Mouse (Mus musculus) neural tube, embryonic 15.5 days (tissue): ENCODE measurements around the gene Gabrb3. TPM values are rescaled to one million over a fixed set of nuclear protein-coding genes. Genes with fewer than 3 reads are reported as not detected.
A peak's percentile ranks its signal among the peaks of the same experiment; 100 is the strongest.

Experiments used
- ATAC-seq: fragments of 200-750 bp; cut with Nextera tagmentation; 2 replicates; pipeline ENCODE4 v1.8.0; 2017; ENCODE audit warnings: mild to moderate bottlenecking, moderate TSS enrichment, moderate library complexity; ENCODE audit not compliant: low FRiP score
- H3K27ac ChIP-seq: fragments of 300-500 bp; sonication (generic); replicated peaks from 2 replicates; pipeline ENCODE4 v1.5.1; 2015; ENCODE audit warnings: mild to moderate bottlenecking, inconsistent platforms
- H3K27me3 ChIP-seq: fragments of 300-500 bp; sonication (generic); replicated peaks from 2 replicates; pipeline ENCODE4 v1.6.1; 2015; ENCODE audit warnings: inconsistent platforms
- H3K36me3 ChIP-seq: fragments of 300-500 bp; sonication (generic); 2 replicates; pipeline ENCODE4 v1.6.1; 2015; ENCODE audit warnings: inconsistent platforms
- H3K4me1 ChIP-seq: fragments of 300-500 bp; sonication (generic); 2 replicates; pipeline ENCODE4 v1.6.1; 2015; ENCODE audit warnings: inconsistent platforms
- H3K4me2 ChIP-seq: fragments of 300-500 bp; sonication (generic); 2 replicates; pipeline ENCODE4 v1.6.1; 2015; ENCODE audit warnings: inconsistent platforms, mild to moderate bottlenecking, moderate library complexity
- H3K4me3 ChIP-seq: fragments of 300-500 bp; sonication (generic); replicated peaks from 2 replicates; pipeline ENCODE4 v1.5.1; 2015; ENCODE audit warnings: mild to moderate bottlenecking, inconsistent platforms
- H3K9ac ChIP-seq: fragments of 300-500 bp; sonication (generic); replicated peaks from 2 replicates; pipeline ENCODE4 v1.6.1; 2015; ENCODE audit warnings: mild to moderate bottlenecking, inconsistent platforms
- H3K9me3 ChIP-seq: fragments of 300-500 bp; sonication (generic); replicated peaks from 2 replicates; pipeline ENCODE4 v1.6.1; 2016; ENCODE audit warnings: inconsistent platforms
- WGBS: fragments of 180-500 bp; shearing (Covaris S2); methylation state at CpG from one replicate; pipeline ENCODE4 v1.1.7; 2015; ENCODE audit warnings: mixed read lengths; 5-methylcytosine and 5-hydroxymethylcytosine counted together
- polyA plus RNA-seq: library from polyadenylated mRNA; unstranded; fragments of >200 nt; fragmentation: Nextera tagmentation; extraction: Ambion mirVana; gene quantifications from 2 replicates; pipeline ENCODE4 v1.2.1, GENCODE M21; 2015

The Gabrb3 gene
- 53.7 and 59.1 TPM in 2 replicates for polyA plus RNA-seq

DNA sequence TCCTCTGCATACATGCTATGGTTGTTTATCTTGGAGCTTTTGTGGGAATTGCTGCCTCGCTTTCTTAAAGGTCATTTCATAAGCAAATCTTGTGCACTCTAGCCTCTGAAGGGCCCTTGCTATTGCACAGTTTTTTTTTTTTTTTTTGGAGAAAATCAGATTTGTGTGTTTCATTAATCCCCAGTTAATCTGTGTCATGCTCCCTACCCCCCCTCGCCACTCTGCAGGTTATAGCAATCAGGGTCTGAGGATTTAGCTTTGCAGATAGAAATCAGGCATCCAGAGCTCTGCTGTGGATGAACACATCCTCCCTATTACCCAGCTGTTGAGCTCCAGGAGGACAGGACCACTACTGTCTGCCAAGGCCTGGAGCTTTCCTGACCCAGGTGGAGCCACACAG lies at the start of gene Gabrb3:
Gene Gabrb3, plus strand, starts transcription at position 301 of the 400 bp plus-strand sequence.
- WGBS: 85% methylated on average over 2 of the region's 2 CpGs
- no peak within 1 kb of the TSS for H3K4me2 ChIP-seq
- no peaks in the 10 kb centered on the region for H3K9me3 ChIP-seq
- H3K27me3 ChIP-seq: no peaks in the 10 kb centered on the region
- no peaks in the 10 kb centered on the region for H3K4me1 ChIP-seq
- H3K27ac ChIP-seq: no peak within 1 kb of the TSS
- H3K4me3 ChIP-seq: no peak within 1 kb of the TSS
- H3K36me3 ChIP-seq: no peaks in the 10 kb centered on the region
- no peak within 1 kb of the TSS for H3K9ac ChIP-seq
- ATAC-seq: no peak

DNA sequence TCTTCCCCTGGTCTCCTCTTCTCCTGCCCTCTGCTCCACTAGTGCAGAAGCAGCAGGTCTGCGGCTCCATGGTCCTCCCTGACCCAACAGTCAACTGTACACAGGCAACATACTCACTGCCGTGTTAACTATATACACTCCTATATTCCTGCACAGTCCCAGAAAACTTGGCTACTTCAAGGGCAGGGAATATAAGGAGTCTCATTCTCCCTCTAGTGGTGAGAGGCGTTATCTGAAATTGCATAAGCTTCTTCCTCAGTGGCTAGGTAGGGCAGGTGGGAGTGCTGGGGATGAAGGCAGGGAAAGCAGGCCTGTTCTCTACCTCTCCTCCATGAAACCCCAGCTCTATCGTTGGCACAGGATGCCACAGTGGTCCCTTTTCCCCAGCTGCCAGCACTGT lies 35.4 kb upstream of the Gabrb3 start:
- 26% methylated on average over 4 of the region's 4 CpGs for WGBS
- H3K27me3 ChIP-seq: peaks cover 5% of the 10 kb centered on the region; the same call in 1 of the 2 replicates
- peaks cover 10% of the 10 kb centered on the region for H3K4me1 ChIP-seq
- H3K4me2 ChIP-seq: peak overlapping the region; percentile 43
- ATAC-seq: peak; percentile 49
- H3K27ac ChIP-seq: no peak overlapping the region
- H3K9ac ChIP-seq: no peak overlapping the region
- no peaks in the 10 kb centered on the region for H3K36me3 ChIP-seq
- H3K9me3 ChIP-seq: no peaks in the 10 kb centered on the region
- no peak overlapping the region; the same call in 1 of the 2 replicates for H3K4me3 ChIP-seq

DNA sequence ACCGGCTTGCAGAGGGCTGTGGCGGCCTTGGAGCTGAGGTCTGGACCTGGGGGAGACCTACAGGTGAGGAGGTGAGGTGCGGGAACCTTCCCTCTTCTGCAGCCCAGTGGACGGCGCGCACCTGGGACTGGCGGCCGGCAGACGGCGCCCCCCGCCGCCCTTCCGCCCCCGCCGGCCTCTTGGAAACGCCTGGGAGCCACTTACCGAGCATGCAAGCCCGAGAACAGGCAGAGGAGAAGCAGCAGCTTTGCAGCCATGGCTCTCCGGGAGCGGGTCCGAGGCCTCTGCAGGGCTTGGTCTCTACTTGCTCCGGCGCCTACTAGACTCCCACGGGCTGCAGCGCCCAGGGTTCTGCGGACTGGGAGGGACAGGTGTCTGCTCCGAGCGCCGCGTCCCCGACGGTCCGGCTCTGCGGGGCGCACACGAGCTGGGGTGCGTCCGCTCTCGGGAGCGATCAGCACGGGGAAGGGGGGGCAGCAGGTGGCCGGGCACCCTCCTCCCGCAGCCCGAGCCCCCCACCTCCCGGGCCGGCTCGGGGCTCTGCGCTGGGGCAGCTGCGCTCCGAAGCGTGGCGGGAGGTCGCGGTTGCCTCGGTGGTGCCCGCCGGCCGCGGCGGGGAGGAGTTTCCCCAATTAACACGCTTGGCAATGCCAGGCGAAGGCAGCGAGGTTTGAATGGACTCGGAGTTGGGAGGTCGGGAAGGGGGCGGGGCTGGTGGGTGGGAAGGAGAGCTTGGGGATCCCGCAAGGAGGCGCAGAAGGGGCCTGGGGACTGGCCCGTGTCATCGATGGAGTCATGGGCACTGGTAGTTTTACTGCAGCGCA lies 32.8 kb upstream of the Gabrb3 start, which contains the start of gene Gabrg3:
Gene Gabrg3, minus strand, starts transcription at position 672 of the 824 bp plus-strand sequence.
- H3K27ac ChIP-seq: peak within 1 kb of the TSS; percentile 67
- H3K9ac ChIP-seq: peak within 1 kb of the TSS; percentile 79
- H3K36me3 ChIP-seq: no peaks in the 10 kb centered on the region
- H3K4me1 ChIP-seq: peaks cover 10% of the 10 kb centered on the region
- H3K4me3 ChIP-seq: peak within 1 kb of the TSS; percentile 69
- peak within 1 kb of the TSS; percentile 88 for H3K4me2 ChIP-seq
- no peaks in the 10 kb centered on the region for H3K9me3 ChIP-seq
- H3K27me3 ChIP-seq: peaks cover 5% of the 10 kb centered on the region; the same call in 1 of the 2 replicates
- WGBS: under 1% methylated on average over 65 of the region's 71 CpGs
- peak; percentile 86 for ATAC-seq

DNA sequence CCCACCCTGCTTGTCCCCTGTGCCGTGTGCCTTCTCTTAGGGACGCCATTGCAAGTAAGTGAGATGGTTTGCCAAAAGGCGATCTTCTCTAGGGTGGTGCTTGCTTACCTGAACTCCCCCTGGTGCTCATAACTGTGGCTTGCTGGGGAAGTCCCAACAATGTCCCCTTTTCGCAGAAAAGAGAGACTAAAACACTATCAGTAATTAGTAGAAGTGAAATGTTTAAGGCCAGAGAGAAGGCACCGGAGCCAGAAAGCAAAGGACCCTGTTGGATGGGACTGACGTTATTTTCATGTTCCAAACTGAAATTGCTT lies 32.2 kb upstream of the Gabrb3 start:
- peaks cover 5% of the 10 kb centered on the region; the same call in 1 of the 2 replicates for H3K27me3 ChIP-seq
- peaks cover 10% of the 10 kb centered on the region for H3K4me1 ChIP-seq
- no peaks in the 10 kb centered on the region for H3K9me3 ChIP-seq
- H3K9ac ChIP-seq: peak overlapping the region; percentile 79
- no peak for ATAC-seq
- peak overlapping the region; percentile 88 for H3K4me2 ChIP-seq
- WGBS: 14% methylated on average over 6 of the region's 6 CpGs
- H3K36me3 ChIP-seq: no peaks in the 10 kb centered on the region
- peak overlapping the region; percentile 67; the same call in 1 of the 2 replicates for H3K27ac ChIP-seq
- peak overlapping the region; percentile 69 for H3K4me3 ChIP-seq

DNA sequence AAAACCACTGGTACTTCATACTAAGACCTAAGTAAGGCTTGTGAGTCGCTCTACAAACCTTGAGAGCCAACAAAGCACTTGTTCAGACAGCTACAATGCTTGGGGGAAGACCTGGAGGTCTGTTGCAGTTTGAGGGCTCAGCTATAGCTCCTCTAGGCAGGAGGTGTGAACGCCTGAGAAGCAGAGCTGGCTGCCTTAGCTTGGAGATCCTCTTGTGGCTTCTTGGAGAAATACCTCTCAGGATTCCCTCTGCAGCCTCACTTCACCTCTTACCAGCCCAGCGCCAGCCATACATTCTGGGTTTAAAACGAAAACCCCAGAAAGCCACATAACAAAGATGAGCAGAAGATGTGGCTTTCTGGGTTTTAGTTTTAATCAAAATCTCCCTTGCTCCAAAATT lies 29.4 kb upstream of the Gabrb3 start:
- Histone ChIP-seq H3K27ac (no peak overlapping the region), H3K36me3 (no peaks in the 10 kb centered on the region), H3K9ac (no peak overlapping the region), H3K27me3 (peaks cover 5% of the 10 kb centered on the region; the same call in 1 of the 2 replicates), H3K4me3 (no peak overlapping the region), H3K9me3 (no peaks in the 10 kb centered on the region), H3K4me1 (peaks cover 7% of the 10 kb centered on the region), H3K4me2 (no peak overlapping the region)
- ATAC-seq: no peak
- WGBS: 47% methylated on average over 4 of the region's 4 CpGs

DNA sequence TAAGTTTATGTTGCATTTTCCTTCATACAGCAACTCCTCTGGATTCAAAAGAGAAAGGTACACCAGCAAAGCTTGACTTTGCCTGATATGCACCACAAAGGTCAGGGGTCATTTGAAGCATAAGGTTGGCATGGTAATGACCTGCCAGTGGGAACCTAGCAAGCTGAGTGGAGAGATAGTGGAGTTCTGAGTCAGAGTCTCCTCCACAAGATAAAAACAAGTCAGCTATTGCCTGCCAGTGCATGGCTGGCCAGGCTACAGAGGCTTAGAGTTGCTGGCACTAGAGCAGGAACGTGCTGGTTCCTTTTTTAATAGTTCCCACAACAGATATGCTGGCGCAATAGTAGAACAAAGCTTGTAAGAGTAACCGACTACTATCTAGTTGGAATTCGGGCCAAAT lies 25.9 kb upstream of the Gabrb3 start:
- ATAC-seq: no peak
- Histone ChIP-seq H3K27ac (no peak overlapping the region), H3K9ac (no peak overlapping the region), H3K4me2 (no peak overlapping the region), H3K4me1 (0 out of 2 replicates have a peak, but pooled peaks cover 3% of the 10 kb centered on the region), H3K27me3 (0 out of 2 replicates have a peak, but pooled peaks cover under 1% of the 10 kb centered on the region), H3K4me3 (no peak overlapping the region), H3K9me3 (no peaks in the 10 kb centered on the region), H3K36me3 (no peaks in the 10 kb centered on the region)
- 90% methylated on average over 4 of the region's 4 CpGs for WGBS

DNA sequence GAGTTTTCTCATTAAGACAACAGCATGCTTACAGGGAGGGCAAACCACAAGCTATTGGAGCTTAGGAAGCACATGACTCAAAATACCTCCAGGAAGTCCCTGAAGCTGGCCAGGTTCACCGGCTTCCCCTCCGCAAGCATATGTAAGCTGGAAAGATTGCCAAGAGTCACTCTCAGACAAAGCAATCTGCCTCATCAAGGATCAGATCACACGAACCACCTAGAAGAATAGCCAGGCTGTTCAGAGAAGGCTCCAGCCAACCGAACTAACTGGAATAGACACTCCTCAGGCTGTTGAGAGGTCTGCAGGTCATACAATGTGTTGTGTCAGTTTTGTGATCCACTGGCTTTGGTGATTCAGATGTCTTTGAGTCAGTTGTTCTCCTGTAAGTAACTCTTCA lies 8.3 kb upstream of the Gabrb3 start:
- no peak for ATAC-seq
- no peak overlapping the region for H3K27ac ChIP-seq
- no peaks in the 10 kb centered on the region; the same call in 1 of the 2 replicates for H3K36me3 ChIP-seq
- H3K27me3 ChIP-seq: no peaks in the 10 kb centered on the region
- no peak overlapping the region for H3K4me2 ChIP-seq
- no peaks in the 10 kb centered on the region for H3K4me1 ChIP-seq
- no peak overlapping the region for H3K4me3 ChIP-seq
- 86% methylated on average over 4 of the region's 4 CpGs for WGBS
- H3K9me3 ChIP-seq: no peaks in the 10 kb centered on the region
- no peak overlapping the region for H3K9ac ChIP-seq

DNA sequence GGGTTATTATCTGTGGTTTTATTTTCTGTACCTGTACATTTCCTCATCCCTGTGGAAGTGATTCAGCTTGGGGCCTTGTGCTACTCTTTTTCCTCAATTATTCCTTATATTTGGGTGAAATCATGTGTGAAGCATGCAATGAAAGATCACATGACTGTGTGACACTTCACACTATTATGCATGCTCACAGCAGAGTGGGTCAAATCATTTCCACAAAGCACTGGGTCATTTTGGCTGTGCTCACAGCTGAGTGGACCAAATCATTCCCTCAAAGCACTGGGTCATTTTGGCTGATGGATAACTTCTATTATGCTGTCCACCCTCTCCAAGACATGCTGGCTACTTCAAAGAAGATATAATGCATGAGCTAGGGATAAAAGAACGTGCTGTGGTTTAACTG lies 6.6 kb upstream of the Gabrb3 start:
- H3K4me1 ChIP-seq: no peaks in the 10 kb centered on the region

DNA sequence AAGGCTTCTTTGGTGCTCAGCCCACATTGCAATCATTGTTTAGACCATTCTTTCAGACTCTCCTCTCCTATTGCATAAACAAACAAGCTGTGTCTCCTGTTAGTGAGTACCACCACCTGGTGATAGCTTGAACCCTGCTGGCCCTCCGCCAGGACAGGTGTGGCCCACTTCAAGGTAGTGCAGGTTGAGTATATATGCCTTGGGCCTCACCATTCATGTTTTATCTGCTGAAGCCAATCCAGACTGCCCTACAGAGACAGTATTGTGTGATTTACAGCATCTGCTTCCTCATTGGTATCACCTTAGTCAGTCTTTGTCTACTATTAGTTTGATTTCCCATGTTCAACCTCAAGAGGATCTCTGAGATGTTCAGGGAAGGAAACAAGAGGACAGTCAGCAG lies 1.6 kb downstream of the Gabrb3 start:
- Histone ChIP-seq H3K9ac (no peak overlapping the region), H3K4me1 (no peaks in the 10 kb centered on the region), H3K27ac (no peak overlapping the region), H3K36me3 (no peaks in the 10 kb centered on the region), H3K4me3 (no peak overlapping the region), H3K4me2 (no peak overlapping the region), H3K9me3 (no peaks in the 10 kb centered on the region), H3K27me3 (no peaks in the 10 kb centered on the region)
- WGBS: 90% methylated on average over 1 of the region's 1 CpGs
- no peak for ATAC-seq

More for the DNA sequence above, 6.6 kb upstream of the Gabrb3 start:
- H3K27me3 ChIP-seq: no peaks in the 10 kb centered on the region
- no peak overlapping the region for H3K27ac ChIP-seq
- H3K4me3 ChIP-seq: no peak overlapping the region
- H3K4me2 ChIP-seq: no peak overlapping the region
- no peak overlapping the region for H3K9ac ChIP-seq
- no peak for ATAC-seq
- no peaks in the 10 kb centered on the region for H3K9me3 ChIP-seq
- no peaks in the 10 kb centered on the region; the same call in 1 of the 2 replicates for H3K36me3 ChIP-seq
- WGBS: 12% methylated on average over 1 of the region's 1 CpGs

DNA sequence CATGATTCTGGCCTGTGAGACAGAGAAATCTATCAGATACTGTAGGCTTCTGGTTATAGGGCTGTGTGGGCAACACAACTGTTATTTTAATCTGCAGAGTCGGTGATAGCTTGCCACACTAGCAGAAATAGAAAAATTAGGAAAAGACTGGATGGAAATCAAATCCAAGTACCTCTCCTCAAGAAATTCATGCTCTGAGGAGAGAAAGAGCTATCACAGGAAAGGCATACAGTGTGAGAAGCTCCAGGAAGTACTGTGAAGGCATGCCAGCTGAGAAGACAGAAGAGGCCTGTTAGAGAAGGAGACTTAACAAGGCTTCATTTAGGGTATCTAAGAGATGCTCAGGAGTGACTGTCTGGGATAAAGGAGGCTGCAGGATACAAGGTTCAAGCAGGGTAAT lies 3.2 kb downstream of the Gabrb3 start:
- no peak for ATAC-seq
- H3K4me1 ChIP-seq: no peaks in the 10 kb centered on the region
- H3K36me3 ChIP-seq: no peaks in the 10 kb centered on the region
- 92% methylated on average over 1 of the region's 1 CpGs for WGBS
- H3K9ac ChIP-seq: no peak overlapping the region
- no peak overlapping the region for H3K4me3 ChIP-seq
- H3K9me3 ChIP-seq: no peaks in the 10 kb centered on the region
- no peaks in the 10 kb centered on the region for H3K27me3 ChIP-seq
- H3K4me2 ChIP-seq: no peak overlapping the region
- no peak overlapping the region for H3K27ac ChIP-seq

DNA sequence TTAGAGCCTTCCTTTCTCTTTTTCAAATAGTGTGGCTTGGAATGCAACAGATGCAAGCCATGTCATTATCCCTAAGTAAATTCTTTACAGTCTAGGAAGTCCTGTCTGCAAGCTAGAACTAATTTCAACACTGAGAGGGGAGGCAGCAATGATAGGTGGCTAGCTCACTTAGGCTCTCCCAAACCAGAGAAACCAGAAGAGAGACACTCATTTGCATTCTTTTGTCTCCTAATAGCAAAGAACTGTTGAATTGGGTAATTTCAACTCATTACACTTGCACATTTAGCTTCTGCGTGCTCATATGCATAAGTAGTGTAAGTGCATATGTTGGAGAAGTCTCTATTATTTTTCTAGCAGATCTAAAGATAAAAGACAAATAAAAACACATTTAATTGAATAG lies 28.7 kb downstream of the Gabrb3 start:
- no peak overlapping the region for H3K4me3 ChIP-seq
- ATAC-seq: no peak
- no peak overlapping the region for H3K27ac ChIP-seq
- no peaks in the 10 kb centered on the region for H3K9me3 ChIP-seq
- WGBS: 48% methylated on average over 1 of the region's 1 CpGs
- H3K4me2 ChIP-seq: no peak overlapping the region
- no peaks in the 10 kb centered on the region for H3K36me3 ChIP-seq
- no peak overlapping the region for H3K9ac ChIP-seq
- no peaks in the 10 kb centered on the region for H3K27me3 ChIP-seq
- H3K4me1 ChIP-seq: no peaks in the 10 kb centered on the region

DNA sequence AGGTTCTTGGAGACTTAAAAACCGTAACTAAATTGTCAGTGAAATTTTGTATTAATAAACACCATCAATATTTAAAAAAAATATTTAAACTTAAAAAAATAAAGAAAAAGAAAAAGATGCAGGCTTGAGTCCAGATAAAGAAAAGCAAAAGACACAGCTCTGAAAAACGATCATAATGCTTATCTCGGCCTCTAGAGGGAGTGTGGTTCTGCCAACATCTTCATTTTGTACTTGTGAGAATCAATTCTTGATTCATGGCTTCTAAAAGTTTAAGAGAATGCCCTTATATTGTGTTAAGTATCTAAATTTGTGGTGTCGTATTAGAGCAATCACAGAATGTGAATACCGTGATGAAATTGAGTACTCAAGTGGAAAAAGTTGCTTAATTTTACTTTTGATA lies 40.9 kb downstream of the Gabrb3 start:
- H3K4me1 ChIP-seq: no peaks in the 10 kb centered on the region
- H3K36me3 ChIP-seq: no peaks in the 10 kb centered on the region
- H3K4me2 ChIP-seq: no peak overlapping the region
- H3K27me3 ChIP-seq: no peaks in the 10 kb centered on the region
- no peaks in the 10 kb centered on the region for H3K9me3 ChIP-seq
- no peak overlapping the region for H3K9ac ChIP-seq
- H3K4me3 ChIP-seq: no peak overlapping the region
- WGBS: 76% methylated on average over 5 of the region's 5 CpGs
- no peak overlapping the region for H3K27ac ChIP-seq
- no peak for ATAC-seq
